Mouse (Mus musculus) adrenal gland, postnatal 25 days (tissue): ENCODE results near the gene Timm8b. TPM values are rescaled to one million over a fixed set of nuclear protein-coding genes. Genes with fewer than 3 reads are reported as not detected.
A peak's percentile ranks its signal among the peaks of the same experiment; 100 is the strongest.
"Not testable (repeated sequence)": the region's sequence is repeated elsewhere in the genome, so short reads cannot be mapped to it uniquely, and the experiment has no call there.

Experiments used
- DNase-seq: peaks from one replicate; pipeline ENCODE4 v3.0.0; 2021; ENCODE audit warnings: mixed read lengths
- total RNA-seq: library from RNA; stranded (reverse); gene quantifications from 2 replicates; pipeline ENCODE4 v1.2.3, GENCODE M21; 2021

Timm8b gene
- total RNA-seq, 1 experiment from 2014 or later: 189 TPM

- DNase-seq: no peak
Measured at GRCm38 (mm10) chr9:50602055-50602845, 1.5 kb upstream of the Timm8b start.

GRCm38 (mm10) chr9:50603998-50604324, 251 bp downstream of the Timm8b start:
- DNase-seq: no peak

GRCm38 (mm10) chr9:50604338-50604737, 628 bp downstream of the Timm8b start:
- no peak for DNase-seq

GRCm38 (mm10) chr9:50612115-50612514, 8.4 kb downstream of the Timm8b start:
- DNase-seq: no peak

- no peak for DNase-seq
Measured at GRCm38 (mm10) chr9:50616161-50616560, 12.5 kb downstream of the Timm8b start.

DNA sequence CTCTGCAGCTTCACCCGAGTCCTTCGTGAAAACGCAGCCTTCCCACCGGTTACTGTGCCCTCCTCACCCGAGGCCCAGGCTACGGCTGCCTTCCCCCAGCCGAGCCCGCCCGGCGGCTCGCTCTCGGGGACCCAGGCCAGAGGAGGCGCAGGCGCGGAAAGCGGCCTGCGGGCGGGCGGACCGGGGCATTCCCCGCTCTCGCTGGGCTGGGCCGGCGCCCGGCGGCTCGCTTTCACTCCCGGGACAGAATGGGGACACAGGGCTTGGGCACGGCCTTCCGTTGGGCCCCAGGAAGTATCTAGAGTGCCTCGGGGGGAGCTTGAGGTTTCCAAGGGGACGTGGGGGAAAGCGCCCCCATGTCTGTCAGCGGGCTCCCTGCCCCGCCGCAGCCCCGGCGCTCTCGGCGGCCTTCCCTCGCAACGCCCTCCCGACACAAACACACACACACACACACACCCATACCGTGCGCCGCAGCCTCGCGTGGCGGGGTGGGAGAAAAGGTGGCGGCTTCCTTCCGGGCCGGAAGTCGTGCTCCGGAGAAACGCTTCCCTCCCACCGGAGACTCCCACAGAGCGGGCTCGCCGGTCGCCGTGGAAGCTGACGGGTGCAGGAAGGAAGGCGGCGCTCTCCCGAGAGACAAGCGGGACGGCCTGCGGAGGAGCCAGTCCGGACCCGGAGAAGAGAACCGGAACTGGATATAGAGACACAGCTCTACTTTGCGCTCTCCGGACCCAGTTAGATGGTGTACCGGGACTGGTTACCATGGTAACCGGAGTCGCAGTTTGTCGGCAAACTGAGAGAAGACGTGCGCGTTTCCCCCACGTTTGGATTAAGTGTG, 13.3 kb downstream of the Timm8b start, which contains the start of the genes Pih1d2 and Nkapd1:
Pih1d2 (plus strand) TSS at position 556 of the 838 bp plus-strand sequence.
Nkapd1 (minus strand) TSS at position 699 of the 838 bp plus-strand sequence.
- DNase-seq: peak; percentile 81

DNA sequence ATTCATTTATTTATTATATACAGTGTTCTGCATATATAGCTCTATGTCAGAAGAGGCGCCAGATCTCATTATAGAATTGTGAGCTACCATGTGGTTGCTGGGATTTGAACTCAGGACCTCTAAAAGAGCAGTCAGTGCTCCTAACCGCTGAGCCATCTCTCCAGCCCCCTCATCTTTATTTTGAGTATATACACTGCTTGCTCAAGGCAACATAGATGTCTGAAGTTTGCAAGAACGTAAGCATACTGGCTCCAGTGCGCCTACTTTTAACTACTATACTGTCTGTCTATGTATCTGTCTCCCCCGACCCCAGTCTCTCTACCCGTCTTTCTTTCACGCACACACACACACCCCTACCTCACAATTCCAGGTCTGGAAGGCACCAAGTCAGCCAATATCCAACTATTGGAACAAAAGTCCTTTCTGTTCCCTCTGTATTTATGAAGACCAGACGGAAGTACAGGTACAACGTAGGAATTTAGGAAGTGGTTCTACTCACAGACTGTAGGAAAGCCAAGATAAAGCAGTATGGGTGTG, 14.2 kb downstream of the Timm8b start:
- DNase-seq: no peak

DNA sequence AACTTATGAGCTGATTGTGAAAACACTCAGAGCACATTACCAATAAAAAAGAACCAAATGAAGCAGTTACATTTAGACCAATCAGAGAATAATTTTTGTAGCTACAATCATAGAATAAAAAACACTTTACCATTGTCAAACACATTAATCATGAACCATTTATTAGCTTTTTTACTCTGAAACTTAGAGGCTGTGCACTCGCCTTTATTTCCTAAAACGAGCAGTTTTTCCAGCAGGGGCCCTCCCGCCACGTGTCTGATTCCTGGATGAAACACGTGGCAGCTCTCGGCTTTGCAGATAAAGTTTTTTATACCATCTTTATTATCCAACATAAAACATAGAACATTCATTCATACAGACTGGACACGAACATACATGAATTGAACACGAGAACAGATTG, 27.2 kb downstream of the Timm8b start:
- DNase-seq: not testable (repeated sequence)

GRCm38 (mm10) chr9:50632016-50632688, 28.4 kb downstream of the Timm8b start:
- no peak for DNase-seq

- DNase-seq: no peak
Measured at GRCm38 (mm10) chr9:50633059-50633458, 29.3 kb downstream of the Timm8b start.

- DNase-seq: no peak
Measured at GRCm38 (mm10) chr9:50634270-50634669, 30.6 kb downstream of the Timm8b start.

- DNase-seq: no peak
Measured at GRCm38 (mm10) chr9:50646826-50647370, 43.2 kb downstream of the Timm8b start.

GRCm38 (mm10) chr9:50650503-50650902, 46.8 kb downstream of the Timm8b start:
- DNase-seq: no peak

Other genes with a start within 250 kb of the Timm8b start
- 0.18 TPM in 1 of 2 replicates, not detected in the other for gene Plet1, start 109.4 kb upstream of the Timm8b start, total RNA-seq
- 68.9 and 81.6 TPM in 2 replicates for gene Pts, start 75.2 kb upstream of the Timm8b start, total RNA-seq
- gene Il18, start 49.1 kb upstream of the Timm8b start, total RNA-seq: 3.4 and 5.1 TPM in 2 replicates
- gene Bco2, start 48.7 kb upstream of the Timm8b start, total RNA-seq: 4.5 and 4.8 TPM in 2 replicates
- gene Tex12, start 42.6 kb upstream of the Timm8b start, total RNA-seq: not detected in 2 replicates
- gene Sdhd, start 98 bp upstream of the Timm8b start, total RNA-seq: 234 and 247 TPM in 2 replicates
- 2.2 and 5.4 TPM in 2 replicates for gene Pih1d2, start 13.4 kb downstream of the Timm8b start, total RNA-seq
- gene Nkapd1, start 13.6 kb downstream of the Timm8b start, total RNA-seq: 25.1 and 28.6 TPM in 2 replicates
- 126 and 129 TPM in 2 replicates for gene Dlat, start 55.9 kb downstream of the Timm8b start, total RNA-seq
- gene Dixdc1, start 135.6 kb downstream of the Timm8b start, total RNA-seq: 8.1 and 8.4 TPM in 2 replicates
- 3.0 and 6.0 TPM in 2 replicates for gene 2310030G06Rik, start 142.6 kb downstream of the Timm8b start, total RNA-seq
- gene Cryab, start 147.4 kb downstream of the Timm8b start, total RNA-seq: 21.0 and 21.2 TPM in 2 replicates
- gene Hspb2, start 148.4 kb downstream of the Timm8b start, total RNA-seq: 2.0 and 2.9 TPM in 2 replicates
- 8.2 and 9.0 TPM in 2 replicates for gene Fdxacb1, start 164.3 kb downstream of the Timm8b start, total RNA-seq
- gene Alg9, start 171.1 kb downstream of the Timm8b start, total RNA-seq: 28.8 and 32.7 TPM in 2 replicates
- gene 1110032A03Rik, start 171.6 kb downstream of the Timm8b start, total RNA-seq: 36.7 and 44.8 TPM in 2 replicates
- gene Ppp2r1b, start 241.4 kb downstream of the Timm8b start, total RNA-seq: 28.4 and 29.6 TPM in 2 replicates